In genomic region chr11:85995318-85996095, GRCm38 (mm10) we compare ENCODE assay signal across 8 mouse cellular contexts.
DNase-seq lines count a peak whose midpoint lies in the region; ATAC-seq and TF ChIP-seq lines count a peak whose summit lies in the region.

No protein-coding gene starts in this region.

- WGBS in embryonic facial prominence, embryonic 10.5 days: 46% methylated on average over 29 of the region's 29 CpGs
- WGBS in hindbrain, embryonic 11.5 days: 54% methylated on average over 29 of the region's 29 CpGs
- WGBS in midbrain, embryonic 12.5 days: 48% methylated on average over 29 of the region's 29 CpGs
- 40% methylated on average over 29 of the region's 29 CpGs for WGBS in stomach, postnatal 0 days

- H3K4me1 ChIP-seq in embryonic facial prominence, embryonic 10.5 days: peaks cover 14% of the 10 kb centered on the region
- no peaks in the 10 kb centered on the region for H3K4me1 ChIP-seq in hindbrain, embryonic 11.5 days (replicated peaks; ENCODE audit: control insufficient read depth, insufficient read depth, low read length)
- peaks cover 12% of the 10 kb centered on the region for H3K4me1 ChIP-seq in midbrain, embryonic 12.5 days
- no peaks in the 10 kb centered on the region for H3K4me1 ChIP-seq in stomach, postnatal 0 days (replicated peaks; ENCODE audit: control insufficient read depth, insufficient read depth)

- 0 out of 2 replicates have a peak overlapping the region, but pooled peaks have one; percentile 37 for H3K27ac ChIP-seq in embryonic facial prominence, embryonic 10.5 days (replicated peaks)
- no peak overlapping the region for H3K27ac ChIP-seq in hindbrain, embryonic 11.5 days (ENCODE audit: low read depth, low read length)
- H3K27ac ChIP-seq in midbrain, embryonic 12.5 days (replicated peaks): no peak overlapping the region
- H3K27ac ChIP-seq in stomach, postnatal 0 days (replicated peaks): no peak overlapping the region

- peak; percentile 3 for DNase-seq in gastrocnemius, adult 18-20 months (ENCODE audit: low spot score)
- DNase-seq in gastrocnemius, adult 8-10 months (ENCODE audit: low spot score in 2 of 2): no peak
- DNase-seq in embryonic facial prominence, embryonic 10.5 days (ENCODE audit: low spot score): peak; percentile 51
- DNase-seq in hindbrain, embryonic 11.5 days (ENCODE audit: low spot score): peak; percentile 59
- DNase-seq in layer of hippocampus, postnatal 36 days: peak; percentile 18 to 27
- DNase-seq in stomach, postnatal 0 days (ENCODE audit: low spot score): peak; percentile 53
- no peak for DNase-seq in spleen, postnatal 4 days (ENCODE audit: low spot score in 2 of 2)

- no peak overlapping the region for H3K9ac ChIP-seq in hindbrain, embryonic 11.5 days (ENCODE audit: low read depth, low read length)
- 0 out of 2 replicates have a peak overlapping the region, but pooled peaks have one; percentile 1 for H3K9ac ChIP-seq in midbrain, embryonic 12.5 days (replicated peaks)
- H3K9ac ChIP-seq in stomach, postnatal 0 days (ENCODE audit: low read length): no peak overlapping the region

- H3K9me3 ChIP-seq in embryonic facial prominence, embryonic 10.5 days: no peaks in the 10 kb centered on the region
- H3K9me3 ChIP-seq in hindbrain, embryonic 11.5 days (ENCODE audit: control insufficient read depth, low read length): no peaks in the 10 kb centered on the region
- H3K9me3 ChIP-seq in midbrain, embryonic 12.5 days: no peaks in the 10 kb centered on the region
- no peaks in the 10 kb centered on the region for H3K9me3 ChIP-seq in stomach, postnatal 0 days (ENCODE audit: control insufficient read depth, low read length)

- no peaks in the 10 kb centered on the region for H3K36me3 ChIP-seq in embryonic facial prominence, embryonic 10.5 days (replicated peaks)
- no peaks in the 10 kb centered on the region for H3K36me3 ChIP-seq in hindbrain, embryonic 11.5 days (ENCODE audit: control insufficient read depth, insufficient read depth, low read length)
- H3K36me3 ChIP-seq in midbrain, embryonic 12.5 days: no peaks in the 10 kb centered on the region
- H3K36me3 ChIP-seq in stomach, postnatal 0 days (ENCODE audit: control insufficient read depth, insufficient read depth, low read length): no peaks in the 10 kb centered on the region

- peak; percentile 69 for TF ChIP-seq CTCF in stomach, postnatal 0 days (IDR thresholded peaks at IDR 0.05; ENCODE audit: low read depth)

- H3K4me2 ChIP-seq in hindbrain, embryonic 11.5 days (replicated peaks; ENCODE audit: low read depth, low read length): no peak overlapping the region
- peak overlapping the region; percentile 33 for H3K4me2 ChIP-seq in midbrain, embryonic 12.5 days (replicated peaks)
- peak overlapping the region; percentile 43 for H3K4me2 ChIP-seq in stomach, postnatal 0 days (replicated peaks; ENCODE audit: low read depth)

- peaks cover 42% of the 10 kb centered on the region for H3K27me3 ChIP-seq in embryonic facial prominence, embryonic 10.5 days (replicated peaks; ENCODE audit: low read depth, poor library complexity, severe bottlenecking)
- no peaks in the 10 kb centered on the region for H3K27me3 ChIP-seq in hindbrain, embryonic 11.5 days (ENCODE audit: control insufficient read depth, insufficient read depth, low read length)
- H3K27me3 ChIP-seq in midbrain, embryonic 12.5 days: peaks cover 7% of the 10 kb centered on the region
- no peaks in the 10 kb centered on the region for H3K27me3 ChIP-seq in stomach, postnatal 0 days (ENCODE audit: control insufficient read depth, insufficient read depth, low read length)

- H3K4me3 ChIP-seq in embryonic facial prominence, embryonic 10.5 days: peak overlapping the region; percentile 40
- no peak overlapping the region for H3K4me3 ChIP-seq in hindbrain, embryonic 11.5 days (ENCODE audit: low read depth, low read length)
- no peak overlapping the region for H3K4me3 ChIP-seq in midbrain, embryonic 12.5 days
- peak overlapping the region; percentile 2; the same call in 1 of the 2 replicates for H3K4me3 ChIP-seq in stomach, postnatal 0 days (ENCODE audit: low read depth, low read length)

- no peak for ATAC-seq in hindbrain, embryonic 11.5 days (ENCODE audit: low FRiP score)
- no peak for ATAC-seq in midbrain, embryonic 12.5 days (ENCODE audit: low FRiP score, low read depth)
- 0 out of 2 replicates have a peak, but pooled peaks have one; percentile 47 for ATAC-seq in stomach, postnatal 0 days (ENCODE audit: low FRiP score, low TSS enrichment)

- TF ChIP-seq EP300 in stomach, postnatal 0 days (optimal IDR thresholded peaks at IDR 0.05): no peak

Comparison
In these comparisons a context has a peak if more than half of its experiments do, and no peak if none do; other contexts are left out.
1. DNase-seq: peak in gastrocnemius, adult 18-20 months (single experiment), embryonic facial prominence, embryonic 10.5 days (single experiment), hindbrain, embryonic 11.5 days (single experiment), layer of hippocampus, postnatal 36 days (2 of 2) and stomach, postnatal 0 days (single experiment); none in gastrocnemius, adult 8-10 months (0 of 2) and spleen, postnatal 4 days (0 of 2).
2. H3K4me3 ChIP-seq: peak in embryonic facial prominence, embryonic 10.5 days (single experiment) and stomach, postnatal 0 days (single experiment); none in hindbrain, embryonic 11.5 days (single experiment) and midbrain, embryonic 12.5 days (single experiment).